Mouse (Mus musculus): ENCODE data around the gene Gdf7.

Gdf7 gene

GRCm38 (mm10) chr12:8326825-8327674 is 25.3 kb upstream of the Gdf7 start:
- DNase-seq (ENCODE audit: low spot score), result peak; percentile 97

- DNase-seq (ENCODE audit: low spot score), result peak; percentile 79
These were observed 24.3 kb upstream of the Gdf7 start for GRCm38 (mm10) chr12:8325943-8326522.

GRCm38 (mm10) chr12:8325245-8325942 is 23.6 kb upstream of the Gdf7 start:
- DNase-seq (ENCODE audit: low spot score), result peak; percentile 57

GRCm38 (mm10) chr12:8324086-8324485 is 22.3 kb upstream of the Gdf7 start:
- peak; percentile 9 for DNase-seq (ENCODE audit: low spot score)

- DNase-seq (ENCODE audit: low spot score), result peak; percentile 28
These were observed 19.8 kb upstream of the Gdf7 start for GRCm38 (mm10) chr12:8321506-8321905.

GRCm38 (mm10) chr12:8320084-8320713 is 18.4 kb upstream of the Gdf7 start:
- peak; percentile 89 for DNase-seq (ENCODE audit: low spot score)

GRCm38 (mm10) chr12:8316541-8316940 is 14.8 kb upstream of the Gdf7 start:
- DNase-seq (ENCODE audit: low spot score), result no peak

GRCm38 (mm10) chr12:8313773-8314172 is 12.0 kb upstream of the Gdf7 start:
- DNase-seq (ENCODE audit: low spot score), result no peak

GRCm38 (mm10) chr12:8313270-8313771 is 11.6 kb upstream of the Gdf7 start, which contains the start of gene Hs1bp3:
Hs1bp3 (plus strand) TSS chr12:8313432.
- peak; percentile 86 for DNase-seq (ENCODE audit: low spot score)

- no peak for DNase-seq (ENCODE audit: low spot score)
These were observed 10.5 kb upstream of the Gdf7 start for GRCm38 (mm10) chr12:8312266-8312665.

GRCm38 (mm10) chr12:8310992-8311391 is 9.2 kb upstream of the Gdf7 start:
- no peak for DNase-seq (ENCODE audit: low spot score)

GRCm38 (mm10) chr12:8306910-8307309 is 5.2 kb upstream of the Gdf7 start:
- DNase-seq (ENCODE audit: low spot score), result no peak

- peak; percentile 66 for DNase-seq (ENCODE audit: low spot score)
These were observed 4.7 kb upstream of the Gdf7 start for GRCm38 (mm10) chr12:8306432-8306831.

- no peak for DNase-seq (ENCODE audit: low spot score)
These were observed 3.5 kb upstream of the Gdf7 start for GRCm38 (mm10) chr12:8305258-8305657.

- no peak for DNase-seq (ENCODE audit: low spot score)
These were observed 541 bp downstream of the Gdf7 start for GRCm38 (mm10) chr12:8301011-8301814.

- DNase-seq (ENCODE audit: low spot score), result no peak
These were observed 1.2 kb downstream of the Gdf7 start for GRCm38 (mm10) chr12:8300521-8300920.

GRCm38 (mm10) chr12:8300111-8300480 is 1.7 kb downstream of the Gdf7 start:
- DNase-seq (ENCODE audit: low spot score), result no peak

GRCm38 (mm10) chr12:8299143-8300110 is 2.3 kb downstream of the Gdf7 start:
- no peak for DNase-seq (ENCODE audit: low spot score)

GRCm38 (mm10) chr12:8298361-8299142 is 3.2 kb downstream of the Gdf7 start:
- DNase-seq (ENCODE audit: low spot score), result no peak

Measured in layer of hippocampus, adult 11-12 months (tissue).